Mouse (Mus musculus): Measurements from ENCODE around the gene Atp1b4.
"Not testable (repeated sequence)": the region's sequence is repeated elsewhere in the genome, so short reads cannot be mapped to it uniquely, and the experiment has no call there.

DNA sequence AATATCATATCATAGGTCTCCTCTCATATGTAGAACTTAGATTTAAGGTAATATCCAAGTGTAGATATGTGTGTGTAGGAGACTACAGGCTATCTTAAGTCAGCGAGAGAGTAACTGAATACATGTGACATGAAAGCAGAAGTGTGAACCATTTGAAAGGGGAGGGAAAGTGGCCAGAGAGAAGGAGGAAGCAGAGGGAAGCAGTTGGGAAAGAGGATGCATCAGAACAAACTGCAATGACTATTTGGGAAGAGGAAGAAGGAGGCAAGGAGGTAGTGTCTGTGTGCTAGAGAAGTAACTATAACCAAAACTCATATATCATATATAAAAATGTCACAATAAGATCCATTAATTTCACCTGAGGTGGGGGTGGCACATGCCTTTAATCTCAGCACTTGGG lies 57.2 kb downstream of the Atp1b4 start:
- TF ChIP-seq CTCF, EP300 (IDR thresholded peaks at IDR 0.05): not testable (repeated sequence)
